Comparison of ENCODE assay signal across 9 mouse cellular contexts in genomic region chr10:83857794-83858442, GRCm38 (mm10).
DNase-seq lines count a peak whose midpoint lies in the region; ATAC-seq lines count a peak whose summit lies in the region.
"Had no signal": no experiment of that assay in that cellular context is flagged by ENCODE, and none has a peak within 500 bp of the region (broad histone marks: within the 10 kb centered on the region; RNA-seq: fewer than 3 reads in every experiment).

No protein-coding gene starts in this region.

- no peak overlapping the region for H3K9ac ChIP-seq in kidney, embryonic 15.5 days
- H3K9ac ChIP-seq in midbrain, embryonic 13.5 days (replicated peaks): no peak overlapping the region
- H3K9ac ChIP-seq: embryonic facial prominence, embryonic 15.5 days had no signal

- H3K9me3 ChIP-seq in kidney, embryonic 15.5 days (replicated peaks): no peaks in the 10 kb centered on the region
- no peaks in the 10 kb centered on the region for H3K9me3 ChIP-seq in embryonic facial prominence, embryonic 10.5 days
- H3K9me3 ChIP-seq in midbrain, embryonic 13.5 days: no peaks in the 10 kb centered on the region
- H3K9me3 ChIP-seq: embryonic facial prominence, embryonic 15.5 days had no signal

- H3K4me1 ChIP-seq in kidney, embryonic 15.5 days: 0 out of 2 replicates have a peak, but pooled peaks cover 7% of the 10 kb centered on the region
- peaks cover 26% of the 10 kb centered on the region for H3K4me1 ChIP-seq in embryonic facial prominence, embryonic 10.5 days
- H3K4me1 ChIP-seq in midbrain, embryonic 13.5 days (replicated peaks): 0 out of 2 replicates have a peak, but pooled peaks cover 9% of the 10 kb centered on the region
- H3K4me1 ChIP-seq: embryonic facial prominence, embryonic 15.5 days had no signal

- no peaks in the 10 kb centered on the region for H3K27me3 ChIP-seq in kidney, embryonic 15.5 days
- H3K27me3 ChIP-seq in embryonic facial prominence, embryonic 10.5 days (replicated peaks; ENCODE audit: low read depth, poor library complexity, severe bottlenecking): no peaks in the 10 kb centered on the region
- H3K27me3 ChIP-seq in midbrain, embryonic 13.5 days: no peaks in the 10 kb centered on the region
- H3K27me3 ChIP-seq: embryonic facial prominence, embryonic 15.5 days had no signal

- H3K4me3 ChIP-seq in kidney, embryonic 15.5 days (replicated peaks): no peak overlapping the region
- no peak overlapping the region for H3K4me3 ChIP-seq in embryonic facial prominence, embryonic 10.5 days
- H3K4me3 ChIP-seq in midbrain, embryonic 13.5 days (replicated peaks): no peak overlapping the region
- H3K4me3 ChIP-seq: embryonic facial prominence, embryonic 15.5 days had no signal

- peak; percentile 53 for DNase-seq in kidney, postnatal 10 days
- peak; percentile 62 for DNase-seq in adrenal gland, postnatal 14 days
- no peak for DNase-seq in embryonic facial prominence, embryonic 10.5 days (ENCODE audit: low spot score)
- DNase-seq in lung, postnatal 10 days: peak; percentile 73
- DNase-seq in testis, postnatal 14 days (ENCODE audit: low spot score): no peak

- no peaks in the 10 kb centered on the region for H3K36me3 ChIP-seq in kidney, embryonic 15.5 days
- H3K36me3 ChIP-seq in embryonic facial prominence, embryonic 10.5 days (replicated peaks): no peaks in the 10 kb centered on the region
- no peaks in the 10 kb centered on the region for H3K36me3 ChIP-seq in midbrain, embryonic 13.5 days
- H3K36me3 ChIP-seq: embryonic facial prominence, embryonic 15.5 days had no signal

- H3K27ac ChIP-seq in kidney, embryonic 15.5 days: no peak overlapping the region
- H3K27ac ChIP-seq in embryonic facial prominence, embryonic 10.5 days (replicated peaks): peak overlapping the region; percentile 44; the same call in 1 of the 2 replicates
- no peak overlapping the region for H3K27ac ChIP-seq in midbrain, embryonic 13.5 days
- H3K27ac ChIP-seq: embryonic facial prominence, embryonic 15.5 days had no signal

- H3K4me2 ChIP-seq in kidney, embryonic 15.5 days: no peak overlapping the region
- H3K4me2 ChIP-seq in midbrain, embryonic 13.5 days (replicated peaks): no peak overlapping the region
- H3K4me2 ChIP-seq: embryonic facial prominence, embryonic 15.5 days had no signal

- ATAC-seq in kidney, embryonic 15.5 days (replicated peaks; ENCODE audit: low FRiP score): no peak
- ATAC-seq in erythroblast, adult 5-6 weeks (replicated peaks; ENCODE audit: low FRiP score, poor library complexity, severe bottlenecking): no peak
- ATAC-seq in midbrain, embryonic 13.5 days: no peak

- WGBS in kidney, embryonic 15.5 days: 69% methylated on average over 14 of the region's 14 CpGs
- WGBS in embryonic facial prominence, embryonic 10.5 days: 87% methylated on average over 14 of the region's 14 CpGs
- WGBS in midbrain, embryonic 13.5 days: 83% methylated on average over 14 of the region's 14 CpGs

Comparison
In these comparisons a context has a peak if more than half of its experiments do, and no peak if none do; other contexts are left out.
1. DNase-seq: peak in kidney, postnatal 10 days (single experiment), adrenal gland, postnatal 14 days (single experiment) and lung, postnatal 10 days (single experiment); none in embryonic facial prominence, embryonic 10.5 days (single experiment) and testis, postnatal 14 days (single experiment).